Comparison of ENCODE assay signal across 16 mouse cellular contexts in the genomic region with DNA sequence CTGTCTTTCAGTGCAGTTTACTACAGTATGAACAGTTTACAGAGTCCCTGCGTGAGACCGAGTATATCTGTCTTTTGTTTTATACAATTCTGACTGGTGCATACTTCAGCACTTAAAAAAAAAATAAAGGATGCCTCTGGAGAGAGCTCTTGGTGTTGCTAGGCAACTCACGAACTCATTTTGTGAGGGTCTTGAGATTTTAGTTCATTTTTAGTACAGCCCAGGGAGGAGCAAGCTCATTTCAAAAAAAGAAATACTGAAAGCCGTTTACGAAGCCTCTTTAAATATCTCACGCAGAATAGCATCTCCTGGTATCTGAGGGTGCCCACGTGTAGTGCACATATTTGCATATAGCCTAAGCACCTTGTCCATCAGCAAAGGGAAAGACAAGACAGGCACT. TPM values are rescaled to one million over a fixed set of nuclear protein-coding genes. Genes with fewer than 3 reads are reported as not detected.
DNase-seq lines count a peak whose midpoint lies in the region; ATAC-seq and TF ChIP-seq lines count a peak whose summit lies in the region.
"Had no signal": no experiment of that assay in that cellular context is flagged by ENCODE, and none has a peak within 500 bp of the region (broad histone marks: within the 10 kb centered on the region; RNA-seq: fewer than 3 reads in every experiment).

No protein-coding gene starts in this region.

- ATAC-seq in heart, embryonic 15.5 days (replicated peaks; ENCODE audit: insufficient number of reproducible peaks, insufficient read depth, low FRiP score, low read depth), result no peak
- ATAC-seq in forebrain, embryonic 12.5 days (ENCODE audit: low FRiP score), result peak; percentile 33; the same call in 1 of the 2 replicates
- ATAC-seq in hindbrain, postnatal 0 days, result peak; percentile 57
- ATAC-seq: CD4-positive, CD25-positive, alpha-beta regulatory T cell, adult 4 months had no signal

- peak overlapping the region; percentile 43 for H3K4me2 ChIP-seq in heart, embryonic 15.5 days
- peak overlapping the region; percentile 62; the same call in 1 of the 2 replicates for H3K4me2 ChIP-seq in CH12.LX (ENCODE audit: insufficient read depth, low read depth, poor library complexity, severe bottlenecking)
- peak overlapping the region; percentile 27 for H3K4me2 ChIP-seq in forebrain, embryonic 12.5 days
- H3K4me2 ChIP-seq in hindbrain, postnatal 0 days (ENCODE audit: low read depth, low read length), result peak overlapping the region; percentile 32

- H3K36me3 ChIP-seq in heart, embryonic 15.5 days, result no peaks in the 10 kb centered on the region
- H3K36me3 ChIP-seq in CH12.LX (replicated peaks in 1 of 2; ENCODE audit: control insufficient read depth in 1 of 2, insufficient read depth in 1 of 2, low read length in 1 of 2), result no peaks in the 10 kb centered on the region
- H3K36me3 ChIP-seq in forebrain, embryonic 12.5 days (replicated peaks), result peaks cover 28% of the 10 kb centered on the region
- peaks cover 8% of the 10 kb centered on the region for H3K36me3 ChIP-seq in hindbrain, postnatal 0 days (ENCODE audit: insufficient read depth, low read length)
- H3K36me3 ChIP-seq: lung, embryonic 15.5 days had no signal

- in situ Hi-C loops in CH12.LX (cut with MboI; ENCODE audit: low pct_ligation_motif_present, low pct_unique_long_range_greater_than_20kb, low sequenced_read_pairs), result no loop called here

- H3K4me3 ChIP-seq in heart, embryonic 15.5 days, result 0 out of 2 replicates have a peak overlapping the region, but pooled peaks have one; percentile 8
- no peak overlapping the region for H3K4me3 ChIP-seq in CH12.LX (replicated peaks in 1 of 3; ENCODE audit: low read depth in 2 of 3, low read length in 2 of 3, poor library complexity in 1 of 3)
- no peak overlapping the region for H3K4me3 ChIP-seq in forebrain, embryonic 12.5 days (replicated peaks)
- H3K4me3 ChIP-seq in hindbrain, postnatal 0 days (ENCODE audit: low read length), result no peak overlapping the region
- H3K4me3 ChIP-seq: lung, embryonic 15.5 days; myocyte had no signal

- no peak for TF ChIP-seq RAD21 in CH12.LX (IDR thresholded peaks at IDR 0.05; ENCODE audit: low read depth, low read length)

- DNase-seq in heart, postnatal 25 days (ENCODE audit: low spot score), result no peak
- DNase-seq in CH12.LX (ENCODE audit: extremely low read depth), result peak; percentile 27
- DNase-seq in hindbrain, postnatal 0 days (ENCODE audit: low spot score), result peak; percentile 48
- DNase-seq in kidney, adult 18-20 months, result no peak
- DNase-seq in layer of hippocampus, adult 9-11 months, result no peak
- no peak for DNase-seq in adrenal gland, postnatal 4 days (ENCODE audit: low spot score in 2 of 2)
- DNase-seq: adrenal gland, postnatal 36 days; cerebellum, adult 8-10 months; gastrocnemius, postnatal 25 days; kidney, adult 9 months; right cerebral cortex, adult 18-20 months had no signal

- H3K4me1 ChIP-seq in heart, embryonic 15.5 days (replicated peaks), result peaks cover 37% of the 10 kb centered on the region
- peaks cover 0 to 13% of the 10 kb centered on the region in 2 experiments; a peak in 2 of 4 replicates for H3K4me1 ChIP-seq in CH12.LX (ENCODE audit: control insufficient read depth in 1 of 2, insufficient read depth in 2 of 2)
- H3K4me1 ChIP-seq in forebrain, embryonic 12.5 days, result peaks cover 28% of the 10 kb centered on the region
- peaks cover 6% of the 10 kb centered on the region; the same call in 1 of the 2 replicates for H3K4me1 ChIP-seq in hindbrain, postnatal 0 days (ENCODE audit: insufficient read depth, low read length)

- no peaks in the 10 kb centered on the region for H3K27me3 ChIP-seq in heart, embryonic 15.5 days
- no peaks in the 10 kb centered on the region for H3K27me3 ChIP-seq in CH12.LX (replicated peaks)
- no peaks in the 10 kb centered on the region for H3K27me3 ChIP-seq in forebrain, embryonic 12.5 days
- H3K27me3 ChIP-seq in hindbrain, postnatal 0 days (ENCODE audit: insufficient read depth, low read length), result no peaks in the 10 kb centered on the region
- H3K27me3 ChIP-seq: lung, embryonic 15.5 days had no signal

- TF ChIP-seq POLR2A in CH12.LX (IDR thresholded peaks at IDR 0.05; ENCODE audit: low read depth, low read length), result no peak

- TF ChIP-seq CTCF in CH12.LX (conservative IDR thresholded peaks at IDR 0.05 in 1 of 2, IDR thresholded peaks at IDR 0.05 in 1 of 2; ENCODE audit: low read depth in 2 of 2, low read length in 2 of 2), result no peak
- TF ChIP-seq CTCF in hindbrain, postnatal 0 days (IDR thresholded peaks at IDR 0.05; ENCODE audit: low read depth), result no peak

- no peak overlapping the region for H3K9ac ChIP-seq in heart, embryonic 15.5 days
- no peak overlapping the region for H3K9ac ChIP-seq in CH12.LX (ENCODE audit: insufficient read depth, low read depth)
- no peak overlapping the region for H3K9ac ChIP-seq in forebrain, embryonic 12.5 days
- peak overlapping the region; percentile 24; the same call in 1 of the 2 replicates for H3K9ac ChIP-seq in hindbrain, postnatal 0 days (replicated peaks; ENCODE audit: low read length)
- H3K9ac ChIP-seq: lung, embryonic 15.5 days had no signal

- no peak for TF ChIP-seq EP300 in CH12.LX (IDR thresholded peaks at IDR 0.05; ENCODE audit: low read length)

- H3K27ac ChIP-seq in heart, embryonic 15.5 days, result no peak overlapping the region
- H3K27ac ChIP-seq in CH12.LX (ENCODE audit: insufficient read depth, low read depth), result no peak overlapping the region
- H3K27ac ChIP-seq in forebrain, embryonic 12.5 days, result 0 out of 2 replicates have a peak overlapping the region, but pooled peaks have one; percentile 42
- 0 out of 2 replicates have a peak overlapping the region, but pooled peaks have one; percentile 20 for H3K27ac ChIP-seq in hindbrain, postnatal 0 days
- H3K27ac ChIP-seq: lung, embryonic 15.5 days had no signal

- H3K9me3 ChIP-seq in heart, embryonic 15.5 days (replicated peaks), result no peaks in the 10 kb centered on the region
- H3K9me3 ChIP-seq in CH12.LX (replicated peaks; ENCODE audit: low read length), result no peaks in the 10 kb centered on the region
- H3K9me3 ChIP-seq in forebrain, embryonic 12.5 days, result no peaks in the 10 kb centered on the region
- H3K9me3 ChIP-seq in hindbrain, postnatal 0 days (ENCODE audit: low read length), result no peaks in the 10 kb centered on the region
- H3K9me3 ChIP-seq: lung, embryonic 15.5 days had no signal

- intact Hi-C loops in heart, postnatal 25 days (cut with DNase I), result no loop called here

- WGBS in heart, embryonic 15.5 days, result 22% methylated on average over 7 of the region's 7 CpGs
- WGBS in forebrain, embryonic 12.5 days, result 16% methylated on average over 7 of the region's 7 CpGs
- 7% methylated on average over 7 of the region's 7 CpGs for WGBS in hindbrain, postnatal 0 days

- no peaks in the 10 kb centered on the region for H3K79me2 ChIP-seq in CH12.LX (replicated peaks; ENCODE audit: control insufficient read depth, extremely low read depth, insufficient read depth, poor library complexity, severe bottlenecking)

- dilution Hi-C loops in CH12.LX (cut with MboI; ENCODE audit: extremely low pct_ligation_motif_present, extremely low pct_unique_long_range_greater_than_20kb, low sequenced_read_pairs), result no loop called here

TF ChIP-seq in CH12.LX, 34 proteins besides CTCF, POLR2A, EP300 and RAD21:
- TF ChIP-seq MAFK (IDR thresholded peaks at IDR 0.05; ENCODE audit: insufficient replicate concordance, low read length) (no peak), MAX (IDR thresholded peaks at IDR 0.05; ENCODE audit: low read length) (peak; percentile 48; the same call in 1 of the 2 replicates), BHLHE40 (IDR thresholded peaks at IDR 0.05; ENCODE audit: low read depth, low read length) (peak; percentile 33; the same call in 1 of the 2 replicates), CHD2 (IDR thresholded peaks at IDR 0.05; ENCODE audit: low read length) (no peak), ETS1 (conservative IDR thresholded peaks at IDR 0.05; ENCODE audit: low read depth, low read length) (no peak), TBP (conservative IDR thresholded peaks at IDR 0.05; ENCODE audit: low read depth, low read length) (no peak), POLR2AphosphoS2 (IDR thresholded peaks at IDR 0.05; ENCODE audit: low read depth, low read length) (no peak), MEF2A (IDR thresholded peaks at IDR 0.05; ENCODE audit: borderline replicate concordance, low read depth, low read length) (no peak), MXI1 (IDR thresholded peaks at IDR 0.05; ENCODE audit: low read depth, low read length) (peak; percentile 54; the same call in 1 of the 2 replicates), HCFC1 (IDR thresholded peaks at IDR 0.05; ENCODE audit: low read depth, low read length) (no peak)

RNA-seq across cellular contexts. Expression of a gene that starts 20.9 kb away (rescaled TPM):
- 26.9 and 29.9 TPM in 2 replicates for polyA plus RNA-seq in heart, embryonic 15.5 days (2015; fragmentation: Nextera tagmentation; extraction: Ambion mirVana)
- total RNA-seq in heart, postnatal 25 days (2021), result 10 to 100 TPM; 52.4 to 55.6 TPM
- total RNA-seq in CH12.LX (2012; rRNA removed) (0.08 TPM in 1 of 2 replicates, not detected in the other), CH12.LX (2014; rRNA removed) (not detected in 2 replicates)
- polyA plus RNA-seq in CH12.LX (2012; ENCODE audit: insufficient read length, low read depth), result 0.45 and 0.76 TPM in 2 replicates
- polyA plus RNA-seq in forebrain, embryonic 12.5 days (2016; fragmentation: Nextera tagmentation; extraction: Ambion mirVana), result 108 and 120 TPM in 2 replicates
- 265 and 272 TPM in 2 replicates for total RNA-seq in hindbrain, postnatal 0 days (2014; rRNA removed)
- polyA plus RNA-seq in hindbrain, postnatal 0 days (2015; fragmentation: Nextera tagmentation; extraction: Ambion mirVana), result 116 and 133 TPM in 2 replicates
- total RNA-seq in adrenal gland, postnatal 4 days (2021), result 10 to 100 TPM; 16.8 to 18.4 TPM

RNA-seq across cellular contexts. Expression of a gene that starts 54.9 kb away (rescaled TPM):
- polyA plus RNA-seq in heart, embryonic 15.5 days (2015; fragmentation: Nextera tagmentation; extraction: Ambion mirVana), result 56.5 and 61.6 TPM in 2 replicates
- 10 to 100 TPM in 1 of 2 experiments, 1 to 10 TPM in 1; 7.1 to 10.2 TPM for total RNA-seq in heart, postnatal 25 days (2021)
- total RNA-seq in CH12.LX (2012; rRNA removed) (21.6 and 30.9 TPM in 2 replicates), CH12.LX (2014; rRNA removed) (72.2 and 83.2 TPM in 2 replicates)
- polyA plus RNA-seq in CH12.LX (2012; ENCODE audit: insufficient read length, low read depth), result 34.9 and 43.9 TPM in 2 replicates
- polyA plus RNA-seq in forebrain, embryonic 12.5 days (2016; fragmentation: Nextera tagmentation; extraction: Ambion mirVana), result 43.5 and 46.1 TPM in 2 replicates
- 7.9 and 8.1 TPM in 2 replicates for total RNA-seq in hindbrain, postnatal 0 days (2014; rRNA removed)
- 23.2 and 26.7 TPM in 2 replicates for polyA plus RNA-seq in hindbrain, postnatal 0 days (2015; fragmentation: Nextera tagmentation; extraction: Ambion mirVana)
- 10 to 100 TPM; 30.8 to 34.3 TPM for total RNA-seq in adrenal gland, postnatal 4 days (2021)

Comparison
In these comparisons a context has a peak if more than half of its experiments do, and no peak if none do; other contexts are left out.
1. H3K27ac ChIP-seq: peak in forebrain, embryonic 12.5 days (single experiment) and hindbrain, postnatal 0 days (single experiment); none in heart, embryonic 15.5 days (single experiment) and CH12.LX (single experiment).
2. DNase-seq: peak in CH12.LX (single experiment) and hindbrain, postnatal 0 days (single experiment); none in heart, postnatal 25 days (single experiment), kidney, adult 18-20 months (single experiment), layer of hippocampus, adult 9-11 months (single experiment) and adrenal gland, postnatal 4 days (0 of 2).
3. RNA of a gene that starts 20.9 kb away (total RNA-seq): 265 to 272 TPM in hindbrain, postnatal 0 days, 52.4 to 55.6 TPM in heart, postnatal 25 days and 16.8 to 18.4 TPM in adrenal gland, postnatal 4 days; 0.08 TPM in CH12.LX; every median in the first group is over 10 times any median in the second.
4. Peak in every context shown above with its lines, with median percentiles within 50 percentile points of each other: H3K4me2 ChIP-seq.